Mouse (Mus musculus): ENCODE measurements around the gene Ankmy2. TPM values are rescaled to one million over a fixed set of nuclear protein-coding genes. Genes with fewer than 3 reads are reported as not detected.

Ankmy2 gene
- polyA plus RNA-seq, 1 experiment: 43.1 TPM

DNA sequence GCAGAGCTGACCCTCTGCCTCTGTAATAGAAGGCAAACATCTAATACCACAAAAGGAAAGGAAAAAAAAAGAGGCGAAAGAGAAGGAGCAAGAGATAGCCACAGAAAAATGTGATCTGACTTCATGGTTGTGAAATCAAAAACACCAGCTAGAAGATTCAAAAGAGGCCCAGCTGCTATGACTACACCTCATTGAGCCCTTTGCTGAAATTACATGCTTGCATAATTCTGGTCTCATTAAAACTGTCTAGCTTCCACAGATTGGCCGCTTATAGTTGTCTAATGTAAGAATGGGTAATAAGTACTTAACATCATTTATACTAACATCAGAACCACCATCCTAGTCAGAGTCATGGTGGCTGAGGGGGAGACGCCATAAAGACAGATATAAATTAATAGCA, 24.2 kb upstream of the Ankmy2 start:
- H3K4me3 ChIP-seq (ENCODE audit: insufficient read depth, low read length): no peak overlapping the region
- no peak overlapping the region for H3K27ac ChIP-seq (ENCODE audit: insufficient read depth, low read length)
- TF ChIP-seq CTCF (IDR thresholded peaks at IDR 0.05; ENCODE audit: extremely low read depth, insufficient read depth, low read length) (no peak), POLR2A (IDR thresholded peaks at IDR 0.05; ENCODE audit: extremely low read depth, insufficient read depth, low read length) (no peak)
- no peaks in the 10 kb centered on the region for H3K4me1 ChIP-seq (ENCODE audit: control insufficient read depth, insufficient read depth, low read length)

DNA sequence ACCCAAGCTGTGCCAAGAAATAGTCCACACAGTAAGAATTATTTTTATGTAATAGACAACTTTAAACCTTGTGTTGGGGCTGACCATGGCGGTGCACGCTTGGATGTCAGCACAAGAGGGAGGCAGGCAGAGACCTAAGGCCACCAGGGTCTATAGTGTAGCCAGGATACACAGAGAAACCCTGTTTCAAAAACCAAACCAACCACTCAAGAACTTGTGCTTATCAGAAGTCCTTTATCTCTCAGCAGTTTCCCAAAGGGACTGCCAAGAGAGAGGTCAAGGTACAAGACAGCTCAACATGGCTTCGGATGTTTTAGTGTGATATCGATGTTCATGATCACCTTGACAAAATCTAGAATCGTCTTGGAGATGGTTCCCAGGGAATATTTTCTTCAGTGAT, 23.4 kb upstream of the Ankmy2 start:
- no peak overlapping the region for H3K4me3 ChIP-seq (ENCODE audit: insufficient read depth, low read length)
- no peak overlapping the region for H3K27ac ChIP-seq (ENCODE audit: insufficient read depth, low read length)
- H3K4me1 ChIP-seq (ENCODE audit: control insufficient read depth, insufficient read depth, low read length): no peaks in the 10 kb centered on the region
- no peak for TF ChIP-seq CTCF (IDR thresholded peaks at IDR 0.05; ENCODE audit: extremely low read depth, insufficient read depth, low read length)
- no peak for TF ChIP-seq POLR2A (IDR thresholded peaks at IDR 0.05; ENCODE audit: extremely low read depth, insufficient read depth, low read length)

DNA sequence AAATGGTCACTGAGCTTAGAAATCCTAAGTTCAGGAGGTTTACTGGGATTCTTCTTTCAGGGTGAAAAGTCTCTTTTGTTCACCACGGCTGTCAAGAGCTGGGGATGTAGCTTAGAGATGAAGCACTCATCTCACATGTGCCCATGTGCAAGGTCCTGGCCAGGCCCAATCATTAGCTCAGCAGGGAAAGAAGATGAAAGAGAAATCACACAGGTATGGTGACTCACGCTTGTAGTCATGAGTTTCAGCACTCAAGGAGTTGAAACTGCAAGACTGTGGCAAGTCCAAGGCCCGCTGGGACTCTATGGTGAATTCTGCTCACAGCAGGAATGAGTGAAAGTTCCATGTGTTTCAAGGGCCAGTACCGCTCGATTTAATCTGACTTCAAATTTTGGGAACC, 22.8 kb upstream of the Ankmy2 start:
- H3K4me1 ChIP-seq (ENCODE audit: control insufficient read depth, insufficient read depth, low read length): no peaks in the 10 kb centered on the region
- no peak overlapping the region for H3K27ac ChIP-seq (ENCODE audit: insufficient read depth, low read length)
- H3K4me3 ChIP-seq (ENCODE audit: insufficient read depth, low read length): no peak overlapping the region
- TF ChIP-seq POLR2A (IDR thresholded peaks at IDR 0.05; ENCODE audit: extremely low read depth, insufficient read depth, low read length): no peak
- no peak for TF ChIP-seq CTCF (IDR thresholded peaks at IDR 0.05; ENCODE audit: extremely low read depth, insufficient read depth, low read length)

DNA sequence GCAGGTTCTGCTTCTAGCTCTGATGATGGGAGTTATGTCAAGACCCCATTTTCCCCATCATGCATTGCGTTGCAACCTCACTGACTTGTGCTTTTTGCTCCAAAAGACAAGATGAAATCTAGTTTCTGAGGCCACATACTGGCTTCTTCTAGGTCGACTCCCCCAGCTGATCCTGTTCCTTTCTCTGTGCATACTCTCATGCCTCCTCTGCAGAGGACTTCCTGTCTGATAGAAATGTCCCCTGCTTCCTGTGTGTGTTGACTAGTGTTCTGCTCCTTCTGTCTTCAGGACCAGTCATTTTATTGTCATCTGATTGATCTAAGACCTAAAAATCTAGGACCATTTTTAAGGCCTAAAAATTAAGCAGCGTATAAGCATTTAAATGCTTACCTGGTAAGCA, 21.5 kb upstream of the Ankmy2 start:
- peaks cover 2% of the 10 kb centered on the region; the same call in 1 of the 2 replicates for H3K4me1 ChIP-seq (ENCODE audit: control insufficient read depth, insufficient read depth, low read length)
- H3K27ac ChIP-seq (ENCODE audit: insufficient read depth, low read length): no peak overlapping the region
- no peak overlapping the region for H3K4me3 ChIP-seq (ENCODE audit: insufficient read depth, low read length)
- no peak for TF ChIP-seq POLR2A (IDR thresholded peaks at IDR 0.05; ENCODE audit: extremely low read depth, insufficient read depth, low read length)
- no peak for TF ChIP-seq CTCF (IDR thresholded peaks at IDR 0.05; ENCODE audit: extremely low read depth, insufficient read depth, low read length)

DNA sequence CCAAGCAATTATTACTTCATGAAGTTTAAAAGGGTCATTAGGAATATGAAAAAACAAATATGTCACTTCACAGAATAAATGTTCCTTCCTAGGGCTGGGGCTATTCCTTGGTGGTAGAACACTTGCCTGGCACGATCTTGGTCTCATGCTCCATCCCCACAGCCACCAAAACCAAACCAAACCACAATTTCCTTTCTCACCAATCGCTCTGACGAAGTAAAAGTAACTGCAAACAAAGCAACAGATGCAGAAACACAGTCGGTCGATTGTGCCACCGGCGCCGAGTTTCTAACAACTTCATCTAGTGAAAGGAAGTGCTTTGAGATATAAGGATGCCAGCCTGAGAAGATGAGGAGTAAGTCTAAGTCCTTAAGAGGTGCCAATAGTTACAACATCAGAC, 20.6 kb upstream of the Ankmy2 start:
- no peak overlapping the region for H3K27ac ChIP-seq (ENCODE audit: insufficient read depth, low read length)
- H3K4me1 ChIP-seq (ENCODE audit: control insufficient read depth, insufficient read depth, low read length): peaks cover 5% of the 10 kb centered on the region; the same call in 1 of the 2 replicates
- H3K4me3 ChIP-seq (ENCODE audit: insufficient read depth, low read length): no peak overlapping the region
- TF ChIP-seq CTCF (IDR thresholded peaks at IDR 0.05; ENCODE audit: extremely low read depth, insufficient read depth, low read length): no peak
- no peak for TF ChIP-seq POLR2A (IDR thresholded peaks at IDR 0.05; ENCODE audit: extremely low read depth, insufficient read depth, low read length)

DNA sequence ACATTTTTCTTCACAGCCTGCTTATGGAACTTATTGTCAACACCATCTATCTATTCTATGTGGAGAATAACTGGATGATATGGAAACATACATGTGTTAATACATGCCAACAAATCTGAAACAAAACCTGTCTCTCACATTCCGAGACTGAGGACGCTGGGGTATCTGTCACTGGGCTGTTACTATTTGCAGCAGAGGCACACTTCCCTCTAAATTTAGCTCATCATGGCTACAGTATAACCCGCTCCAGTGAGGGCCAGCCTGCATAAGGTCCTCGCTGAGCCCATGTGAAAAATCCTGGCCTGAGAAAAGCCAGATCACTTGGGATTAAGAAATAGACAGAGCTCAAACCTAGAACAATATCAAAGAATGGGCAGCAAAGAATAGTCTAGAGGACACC, 19.7 kb upstream of the Ankmy2 start:
- H3K27ac ChIP-seq (ENCODE audit: insufficient read depth, low read length): no peak overlapping the region
- no peak for TF ChIP-seq CTCF (IDR thresholded peaks at IDR 0.05; ENCODE audit: extremely low read depth, insufficient read depth, low read length)
- no peak for TF ChIP-seq POLR2A (IDR thresholded peaks at IDR 0.05; ENCODE audit: extremely low read depth, insufficient read depth, low read length)
- H3K4me3 ChIP-seq (ENCODE audit: insufficient read depth, low read length): no peak overlapping the region

DNA sequence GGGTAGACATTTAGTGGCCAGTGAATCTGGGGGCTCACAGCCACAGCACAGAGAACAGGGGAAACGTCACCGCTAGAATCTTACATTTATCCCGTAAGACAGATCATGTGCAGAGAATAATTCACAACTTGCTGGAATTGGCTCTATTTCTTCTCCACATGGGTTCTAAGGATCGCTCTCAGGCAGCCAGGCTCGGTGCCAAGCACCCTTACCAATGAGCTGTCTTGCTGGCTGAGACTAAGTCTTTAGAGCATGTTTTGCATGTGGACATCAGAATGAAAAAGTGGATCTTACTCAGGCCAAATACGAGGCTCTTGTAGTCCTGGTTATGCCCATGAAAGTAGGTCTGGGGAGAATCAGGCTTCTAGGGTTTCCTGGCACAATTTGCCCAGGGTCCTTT, 16.5 kb upstream of the Ankmy2 start:
- no peak overlapping the region for H3K27ac ChIP-seq (ENCODE audit: insufficient read depth, low read length)
- TF ChIP-seq POLR2A (IDR thresholded peaks at IDR 0.05; ENCODE audit: extremely low read depth, insufficient read depth, low read length) (no peak), CTCF (IDR thresholded peaks at IDR 0.05; ENCODE audit: extremely low read depth, insufficient read depth, low read length) (no peak)
- no peak overlapping the region for H3K4me3 ChIP-seq (ENCODE audit: insufficient read depth, low read length)
- H3K4me1 ChIP-seq (ENCODE audit: control insufficient read depth, insufficient read depth, low read length): peaks cover 5% of the 10 kb centered on the region; the same call in 1 of the 2 replicates

More for the DNA sequence above, 19.7 kb upstream of the Ankmy2 start:
- peaks cover 5% of the 10 kb centered on the region; the same call in 1 of the 2 replicates for H3K4me1 ChIP-seq (ENCODE audit: control insufficient read depth, insufficient read depth, low read length)

DNA sequence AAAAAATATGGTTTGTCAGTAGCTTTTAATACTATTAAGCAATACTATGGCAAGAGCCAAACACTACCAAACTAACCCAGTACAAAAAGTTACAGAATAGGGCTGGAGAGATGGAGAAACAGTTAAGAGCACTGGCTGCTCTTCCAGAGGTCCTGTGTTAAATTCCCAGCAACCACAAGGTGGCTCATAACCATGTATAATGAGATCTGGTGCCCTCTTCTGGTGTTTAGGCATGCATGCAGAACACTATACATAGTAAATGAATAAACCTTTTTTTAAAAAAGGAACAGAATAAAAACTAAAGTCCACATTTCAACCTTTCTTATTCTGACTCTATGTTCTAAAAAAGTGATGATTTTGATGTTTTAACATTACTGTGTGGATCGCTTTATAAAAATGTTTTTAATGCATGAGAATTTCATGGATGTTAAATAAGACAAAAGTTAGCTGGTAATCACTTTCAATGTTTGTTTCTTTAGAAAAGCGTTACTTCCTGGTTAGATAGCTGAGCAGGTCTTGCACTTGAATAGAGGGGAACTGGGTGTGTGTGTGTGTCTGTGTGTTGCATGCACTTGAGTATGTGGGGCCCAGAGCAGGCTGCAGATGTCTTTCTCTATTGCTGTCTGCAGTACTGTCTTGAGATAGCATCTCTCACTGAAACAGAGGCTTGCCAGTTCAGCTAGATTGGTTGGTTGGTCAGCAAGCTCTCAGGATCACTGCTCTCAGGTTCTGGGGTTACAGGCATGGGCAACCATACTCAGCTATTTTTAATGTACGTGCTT, 10.5 kb upstream of the Ankmy2 start:
- Histone ChIP-seq H3K4me1 (ENCODE audit: control insufficient read depth, insufficient read depth, low read length) (peaks cover 2% of the 10 kb centered on the region; the same call in 1 of the 2 replicates), H3K27ac (ENCODE audit: insufficient read depth, low read length) (no peak overlapping the region)
- TF ChIP-seq POLR2A (IDR thresholded peaks at IDR 0.05; ENCODE audit: extremely low read depth, insufficient read depth, low read length) (no peak), CTCF (IDR thresholded peaks at IDR 0.05; ENCODE audit: extremely low read depth, insufficient read depth, low read length) (no peak)

DNA sequence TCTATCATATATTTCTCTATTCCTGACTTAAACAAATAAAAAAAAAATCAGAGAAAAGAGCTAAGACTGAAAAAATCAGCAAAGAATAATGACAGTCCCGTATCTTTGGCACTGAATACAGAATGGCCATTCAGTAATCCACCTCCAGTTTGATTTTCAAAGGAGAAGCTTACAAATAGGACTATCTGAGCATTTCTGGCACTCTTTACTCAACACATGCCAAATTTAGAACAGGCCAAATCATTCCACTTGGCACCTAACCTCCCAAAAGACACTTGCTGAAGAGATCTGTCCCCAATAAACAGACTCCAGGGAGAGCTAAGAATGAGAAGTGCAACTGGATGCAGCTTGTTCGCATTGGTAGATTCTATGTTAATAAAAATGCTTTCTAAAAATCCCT, 6.6 kb upstream of the Ankmy2 start:
- TF ChIP-seq POLR2A (IDR thresholded peaks at IDR 0.05; ENCODE audit: extremely low read depth, insufficient read depth, low read length): no peak
- TF ChIP-seq CTCF (IDR thresholded peaks at IDR 0.05; ENCODE audit: extremely low read depth, insufficient read depth, low read length): no peak
- Histone ChIP-seq H3K4me1 (ENCODE audit: control insufficient read depth, insufficient read depth, low read length) (peaks cover 3% of the 10 kb centered on the region; the same call in 1 of the 2 replicates), H3K27ac (ENCODE audit: insufficient read depth, low read length) (no peak overlapping the region), H3K4me3 (ENCODE audit: insufficient read depth, low read length) (no peak overlapping the region)

More for the DNA sequence above, 10.5 kb upstream of the Ankmy2 start:
- H3K4me3 ChIP-seq (ENCODE audit: insufficient read depth, low read length): no peak overlapping the region

DNA sequence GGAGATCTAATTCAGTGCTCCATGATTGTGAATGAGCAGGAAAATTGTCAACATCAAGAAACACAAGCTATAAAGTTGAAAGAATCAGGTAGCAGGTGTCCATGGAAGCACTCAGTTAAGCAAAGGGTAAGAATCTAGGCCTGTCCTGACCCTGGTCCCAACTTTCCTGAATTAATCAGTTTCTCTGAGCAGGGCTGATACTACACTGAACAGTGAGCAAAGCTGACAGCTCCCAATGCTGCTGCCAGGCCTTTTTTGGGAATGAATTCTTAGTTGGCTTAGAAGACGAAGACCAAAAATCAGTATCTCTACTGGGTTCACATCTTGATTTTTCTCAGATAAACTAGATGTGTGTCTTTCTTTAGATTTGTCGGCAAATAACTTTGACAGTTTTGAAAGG, 6.2 kb upstream of the Ankmy2 start:
- TF ChIP-seq CTCF (IDR thresholded peaks at IDR 0.05; ENCODE audit: extremely low read depth, insufficient read depth, low read length) (no peak), POLR2A (IDR thresholded peaks at IDR 0.05; ENCODE audit: extremely low read depth, insufficient read depth, low read length) (no peak)
- Histone ChIP-seq H3K27ac (ENCODE audit: insufficient read depth, low read length) (no peak overlapping the region), H3K4me3 (ENCODE audit: insufficient read depth, low read length) (no peak overlapping the region), H3K4me1 (ENCODE audit: control insufficient read depth, insufficient read depth, low read length) (peaks cover 3% of the 10 kb centered on the region; the same call in 1 of the 2 replicates)
